Mouse (Mus musculus): Measurements from ENCODE around the gene Rbms3.

The Rbms3 gene

GRCm38 (mm10) chr9:117629771-117630170, at the start of gene Rbms3:
Gene Rbms3, minus strand, starts transcription at chr9:117629913.
- no peak for DNase-seq (ENCODE audit: low spot score in 2 of 2)

GRCm38 (mm10) chr9:117673311-117673710, 43.6 kb upstream of the Rbms3 start:
- DNase-seq (ENCODE audit: low spot score in 2 of 2): no peak

- no peak for DNase-seq (ENCODE audit: low spot score in 2 of 2)
Measured at GRCm38 (mm10) chr9:117654626-117655025, 24.9 kb upstream of the Rbms3 start.

- no peak for DNase-seq (ENCODE audit: low spot score in 2 of 2)
Measured at GRCm38 (mm10) chr9:117653641-117654040, 23.9 kb upstream of the Rbms3 start.

- DNase-seq (ENCODE audit: low spot score in 2 of 2): no peak
Measured at GRCm38 (mm10) chr9:117646131-117646530, 16.4 kb upstream of the Rbms3 start.

DNA sequence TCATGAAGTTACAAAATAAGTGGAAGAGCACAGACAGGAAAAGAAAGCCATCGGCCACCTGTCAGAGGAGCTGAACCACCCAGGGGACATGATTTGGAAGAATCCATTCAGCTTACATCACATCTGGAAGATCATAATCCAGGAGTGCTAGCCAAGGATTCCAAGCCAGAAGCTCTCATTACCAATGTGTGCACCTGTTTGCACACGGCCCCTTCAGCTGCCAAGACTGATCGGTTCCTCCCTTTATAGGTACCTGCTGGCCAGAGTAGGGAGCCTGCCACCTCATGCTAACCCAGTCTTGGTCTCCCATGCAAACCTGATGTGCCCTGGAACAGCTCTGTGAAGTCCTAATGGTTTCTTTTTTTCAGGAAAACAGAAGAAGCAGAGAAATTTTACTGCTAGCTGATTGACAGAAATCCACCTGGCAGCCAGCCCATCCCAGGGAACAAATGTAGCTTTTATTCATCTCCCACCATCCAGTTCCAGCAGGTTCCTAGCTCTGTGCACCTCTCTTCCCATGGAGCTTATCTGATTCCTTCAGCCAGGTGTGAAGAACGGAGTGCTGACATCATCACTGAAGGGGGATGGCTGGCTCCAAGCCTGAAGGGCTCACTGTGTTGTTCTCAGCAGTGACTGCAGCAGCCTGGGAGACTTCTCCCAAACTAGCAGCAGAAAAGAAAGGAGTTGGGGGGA, 11.5 kb upstream of the Rbms3 start:
- DNase-seq (ENCODE audit: low spot score in 2 of 2): no peak

GRCm38 (mm10) chr9:117638623-117639185, 9.0 kb upstream of the Rbms3 start:
- DNase-seq (ENCODE audit: low spot score in 2 of 2): no peak

- DNase-seq (ENCODE audit: low spot score in 2 of 2): no peak
Measured at GRCm38 (mm10) chr9:117636492-117636891, 6.8 kb upstream of the Rbms3 start.

GRCm38 (mm10) chr9:117627173-117627572, 2.5 kb downstream of the Rbms3 start:
- DNase-seq (ENCODE audit: low spot score in 2 of 2): no peak

- DNase-seq (ENCODE audit: low spot score in 2 of 2): no peak
Measured at GRCm38 (mm10) chr9:117600781-117601180, 28.9 kb downstream of the Rbms3 start.

- no peak for DNase-seq (ENCODE audit: low spot score in 2 of 2)
Measured at GRCm38 (mm10) chr9:117599341-117599740, 30.4 kb downstream of the Rbms3 start.

DNA sequence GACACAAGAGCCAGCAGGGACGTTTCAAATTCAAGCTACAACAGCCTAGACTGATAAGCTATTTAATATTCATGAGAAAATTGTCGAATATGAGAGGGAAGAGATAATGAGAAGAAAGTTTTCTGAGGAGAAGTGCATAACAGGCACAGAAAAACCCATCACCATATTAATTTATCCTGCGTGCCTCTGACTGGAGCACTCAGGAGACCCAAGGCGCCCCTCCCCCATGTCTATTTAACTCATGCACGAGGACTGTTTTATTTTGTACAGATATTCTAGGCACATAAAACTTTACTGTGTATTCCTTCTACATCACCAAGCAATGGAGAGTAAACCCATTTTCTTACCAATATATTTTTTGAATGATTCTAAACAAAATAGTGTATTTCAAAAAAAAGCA, 33.6 kb downstream of the Rbms3 start:
- no peak for DNase-seq (ENCODE audit: low spot score in 2 of 2)

- no peak for DNase-seq (ENCODE audit: low spot score in 2 of 2)
Measured at GRCm38 (mm10) chr9:117585345-117585744, 44.4 kb downstream of the Rbms3 start.

GRCm38 (mm10) chr9:117583638-117584037, 46.1 kb downstream of the Rbms3 start:
- DNase-seq (ENCODE audit: low spot score in 2 of 2): peak in 1 of 2 experiments; percentile 7

GRCm38 (mm10) chr9:117582591-117582990, 47.1 kb downstream of the Rbms3 start:
- DNase-seq (ENCODE audit: low spot score in 2 of 2): no peak

- no peak for DNase-seq (ENCODE audit: low spot score in 2 of 2)
Measured at GRCm38 (mm10) chr9:117571186-117571855, 58.4 kb downstream of the Rbms3 start.

DNA sequence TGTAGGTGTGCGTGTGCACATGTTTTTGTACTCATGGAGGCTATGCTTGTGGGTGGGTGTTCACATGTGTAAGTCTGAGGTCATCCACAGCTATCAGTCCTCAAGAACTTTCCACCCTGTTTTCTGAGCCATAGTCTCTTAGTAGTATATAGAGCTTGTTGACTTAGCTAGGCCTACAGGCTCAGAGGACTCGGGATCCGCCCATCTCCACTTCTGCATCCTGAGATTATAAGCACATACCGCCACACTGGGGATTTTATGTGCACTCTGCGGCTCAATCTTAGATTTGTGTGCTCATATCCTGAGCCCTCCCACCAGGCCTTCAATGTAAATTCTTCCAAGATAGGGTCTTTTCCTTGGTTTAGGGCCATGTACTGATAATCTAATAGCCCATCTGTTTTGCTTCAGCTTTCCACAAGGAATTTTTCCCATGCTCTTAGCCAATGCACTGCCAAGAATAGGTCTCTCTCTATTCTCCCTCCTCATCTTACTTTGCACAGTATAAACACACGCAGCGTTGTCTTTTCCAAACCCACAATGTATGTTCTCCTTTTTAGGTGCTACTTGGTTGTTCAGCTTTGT, 59.4 kb downstream of the Rbms3 start:
- no peak for DNase-seq (ENCODE audit: low spot score in 2 of 2)

DNA sequence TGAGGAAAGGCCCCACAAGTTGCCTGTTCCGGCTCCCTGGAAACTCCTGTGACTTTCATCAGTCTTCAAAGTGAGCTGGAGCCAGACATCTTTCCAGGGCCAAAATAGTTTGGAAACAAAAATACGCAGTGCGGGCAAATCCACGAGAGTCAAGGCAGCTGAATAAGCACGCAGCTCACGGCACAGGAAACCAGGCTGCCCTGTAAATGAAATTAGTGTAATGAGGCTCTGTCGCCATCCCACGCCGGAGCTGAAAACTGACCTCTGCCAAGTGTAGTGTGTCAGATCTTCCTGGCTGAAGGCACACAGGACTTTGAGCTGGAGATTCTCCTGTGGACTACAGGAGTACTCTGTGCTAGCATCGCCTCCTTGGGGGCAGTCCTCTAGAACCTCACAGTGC, 63.4 kb downstream of the Rbms3 start:
- DNase-seq (ENCODE audit: low spot score in 2 of 2): no peak

- no peak for DNase-seq (ENCODE audit: low spot score in 2 of 2)
Measured at GRCm38 (mm10) chr9:117558562-117558961, 71.2 kb downstream of the Rbms3 start.

GRCm38 (mm10) chr9:117554356-117554755, 75.4 kb downstream of the Rbms3 start:
- no peak for DNase-seq (ENCODE audit: low spot score in 2 of 2)

GRCm38 (mm10) chr9:117529281-117529680, 100.4 kb downstream of the Rbms3 start:
- DNase-seq (ENCODE audit: low spot score in 2 of 2): no peak

DNA sequence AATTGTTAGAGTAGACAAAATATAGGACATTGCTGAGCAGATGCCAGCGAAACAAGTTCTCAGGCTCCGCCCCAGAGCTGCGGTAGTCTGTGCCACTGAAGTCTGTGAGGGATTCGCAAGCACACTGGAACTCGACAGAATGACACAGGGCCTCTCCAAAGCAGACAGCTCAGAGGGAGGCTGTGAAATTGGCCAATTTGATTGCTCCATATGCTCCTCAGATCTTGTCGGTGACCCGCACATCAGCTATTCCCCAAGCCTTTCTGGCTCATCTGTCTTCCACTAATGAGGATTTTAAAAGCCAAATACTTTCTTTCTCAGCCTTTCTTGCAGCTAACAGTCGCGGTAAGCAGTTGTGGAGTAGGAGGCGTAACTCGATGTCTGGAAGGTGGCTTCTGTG, 120.8 kb downstream of the Rbms3 start:
- DNase-seq (ENCODE audit: low spot score in 2 of 2): no peak

GRCm38 (mm10) chr9:117491866-117492265, 137.8 kb downstream of the Rbms3 start:
- no peak for DNase-seq (ENCODE audit: low spot score in 2 of 2)

Data from frontal cortex, postnatal 10 days (tissue).